Mouse (Mus musculus) left cerebral cortex, postnatal 25 days (tissue): Measurements from ENCODE around the gene Krtap7-1. TPM values are rescaled to one million over a fixed set of nuclear protein-coding genes. Genes with fewer than 3 reads are reported as not detected.

ENCODE experiments used
- total RNA-seq, 2 experiments: library from RNA; stranded (reverse); gene quantifications; 2 replicates each; pipeline ENCODE4 v1.2.3; 2021

Krtap7-1 gene
- total RNA-seq, 2 experiments from 2014 or later: not detected

Other genes starting within 250 kb of the Krtap7-1 start
- gene Krtap21-1, start 104.5 kb downstream of the Krtap7-1 start, total RNA-seq: not detected
- gene Krtap6-2, start 88.2 kb downstream of the Krtap7-1 start, total RNA-seq: not detected
- gene Krtap8-1, start 20.4 kb downstream of the Krtap7-1 start, total RNA-seq: not detected
- gene Krtap11-1, start 62.9 kb upstream of the Krtap7-1 start, total RNA-seq: not detected